Mouse (Mus musculus): ENCODE data around the gene Zfp280c. TPM values are rescaled to one million over a fixed set of nuclear protein-coding genes. Genes with fewer than 3 reads are reported as not detected.

The Zfp280c gene
- polyA plus RNA-seq, 1 experiment from 2014 or later: 21.2 TPM

DNA sequence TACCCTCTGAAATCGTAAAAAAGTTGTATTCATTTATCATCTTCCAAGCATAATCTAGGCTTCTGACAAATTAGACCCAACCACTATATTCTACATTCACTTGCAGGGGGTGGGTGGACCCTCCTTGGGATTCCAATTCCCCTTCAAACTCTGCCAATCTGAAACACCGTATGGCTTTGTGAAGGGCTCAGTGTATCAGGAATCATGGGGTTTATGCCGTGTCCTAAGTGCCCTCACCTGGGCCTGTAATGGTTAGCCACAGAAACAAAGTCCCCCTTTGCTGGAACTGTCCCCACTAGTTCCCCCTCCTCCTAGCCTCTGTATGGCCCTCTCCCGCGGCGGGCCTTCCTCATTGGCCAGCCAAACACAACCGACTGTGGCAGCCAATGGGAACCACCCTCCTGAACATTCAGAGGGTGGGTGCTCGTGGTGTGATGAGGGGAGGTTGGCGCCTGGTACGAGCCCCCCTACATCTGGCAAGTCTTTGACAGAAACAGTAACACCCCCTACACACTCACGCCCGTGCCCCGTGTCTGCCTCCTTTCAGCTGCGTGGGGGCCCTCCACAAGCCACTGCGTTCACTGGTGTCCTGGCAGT, 76.0 kb downstream of the Zfp280c start:
- H3K4me2 ChIP-seq: peak overlapping the region; percentile 49
- H3K9ac ChIP-seq (ENCODE audit: low read length): peak overlapping the region; percentile 63
- peak overlapping the region; percentile 41 for H3K4me3 ChIP-seq (ENCODE audit: low read depth, low read length)
- peak overlapping the region; percentile 49; the same call in 1 of the 2 replicates for H3K27ac ChIP-seq (ENCODE audit: low read depth, low read length)
- H3K9me3 ChIP-seq (ENCODE audit: control insufficient read depth, low read length): no peaks in the 10 kb centered on the region
- no peaks in the 10 kb centered on the region for H3K36me3 ChIP-seq (ENCODE audit: control insufficient read depth, insufficient read depth, low read length)
- no peaks in the 10 kb centered on the region for H3K27me3 ChIP-seq (ENCODE audit: control insufficient read depth, insufficient read depth, low read length)
- peak; percentile 90 for ATAC-seq (ENCODE audit: low FRiP score)
- DNase-seq (ENCODE audit: low spot score, missing footprints): peak; percentile 93
- 29% methylated on average over 15 of the region's 15 CpGs for WGBS
- no peaks in the 10 kb centered on the region for H3K4me1 ChIP-seq (ENCODE audit: control insufficient read depth, insufficient read depth, low read length)

DNA sequence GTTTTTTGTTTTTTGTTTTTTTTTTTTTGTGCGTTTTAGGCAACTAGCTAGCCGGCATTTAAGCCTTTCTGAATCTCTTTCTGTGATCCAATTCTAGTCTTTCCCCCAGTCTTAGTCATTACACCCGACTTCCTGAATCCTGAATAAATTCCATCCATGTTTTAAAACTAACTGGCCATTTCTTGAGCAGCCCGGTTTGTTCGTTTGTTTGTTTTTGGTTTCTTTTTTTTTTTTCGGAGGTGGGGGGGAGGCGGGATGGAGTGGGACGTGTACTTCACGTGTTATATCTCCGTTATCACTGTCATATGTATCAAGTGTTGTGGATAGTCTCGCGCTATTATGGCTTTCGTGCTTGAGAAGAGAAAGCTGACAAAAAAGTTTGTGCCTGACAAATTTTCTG, 80.5 kb downstream of the Zfp280c start:
- Histone ChIP-seq H3K9ac (ENCODE audit: low read length) (peak overlapping the region; percentile 54; the same call in 1 of the 2 replicates), H3K36me3 (ENCODE audit: control insufficient read depth, insufficient read depth, low read length) (no peaks in the 10 kb centered on the region), H3K27ac (ENCODE audit: low read depth, low read length) (no peak overlapping the region), H3K4me1 (ENCODE audit: control insufficient read depth, insufficient read depth, low read length) (no peaks in the 10 kb centered on the region; the same call in 1 of the 2 replicates), H3K4me3 (ENCODE audit: low read depth, low read length) (peak overlapping the region; percentile 42), H3K9me3 (ENCODE audit: control insufficient read depth, low read length) (no peaks in the 10 kb centered on the region), H3K4me2 (peak overlapping the region; percentile 37), H3K27me3 (ENCODE audit: control insufficient read depth, insufficient read depth, low read length) (no peaks in the 10 kb centered on the region)
- DNase-seq (ENCODE audit: low spot score, missing footprints) (peak; percentile 83), ATAC-seq (ENCODE audit: low FRiP score) (no peak)
- WGBS: 12% methylated on average over 13 of the region's 13 CpGs

DNA sequence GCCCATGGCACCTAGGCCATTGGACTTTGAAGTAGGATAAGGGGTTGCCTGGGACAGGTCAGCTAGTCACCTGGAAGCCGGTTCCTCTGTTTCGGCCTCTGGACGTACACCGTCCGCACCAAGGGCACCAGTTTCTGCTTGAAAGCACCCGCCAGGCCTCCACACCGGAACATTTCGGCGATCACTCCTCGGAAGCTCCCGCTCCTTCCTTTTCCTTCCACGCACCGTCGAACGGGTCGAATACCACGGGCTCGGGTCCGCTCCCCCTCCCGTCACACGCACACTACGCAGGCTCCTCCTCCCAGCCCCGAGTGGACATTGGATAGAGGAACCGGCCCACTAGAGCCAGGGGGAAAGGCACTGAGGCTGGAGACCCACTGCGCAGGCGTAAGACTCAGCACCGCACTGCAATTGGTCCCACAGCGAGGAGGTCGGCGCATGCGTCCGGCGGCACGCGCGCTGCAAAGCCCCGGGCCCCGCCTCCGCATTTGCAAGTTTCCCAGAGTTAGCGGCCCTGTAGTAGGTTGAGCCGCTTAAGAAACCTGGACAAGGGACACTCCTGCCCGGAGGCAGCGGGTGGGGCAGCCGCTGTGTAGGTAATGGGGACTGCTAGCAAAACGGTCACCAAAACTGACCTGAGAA, 81.0 kb downstream of the Zfp280c start, which contains the start of gene Aifm1:
Aifm1 (minus strand) TSS at position 398 of the 642 bp plus-strand sequence.
- ATAC-seq (ENCODE audit: low FRiP score) (peak; percentile 99), DNase-seq (ENCODE audit: low spot score, missing footprints) (peak; percentile 98)
- Histone ChIP-seq H3K9ac (ENCODE audit: low read length) (peak within 1 kb of the TSS; percentile 55), H3K36me3 (ENCODE audit: control insufficient read depth, insufficient read depth, low read length) (no peaks in the 10 kb centered on the region), H3K4me2 (peak within 1 kb of the TSS; percentile 43), H3K27ac (ENCODE audit: low read depth, low read length) (no peak within 1 kb of the TSS), H3K9me3 (ENCODE audit: control insufficient read depth, low read length) (no peaks in the 10 kb centered on the region), H3K4me3 (ENCODE audit: low read depth, low read length) (peak within 1 kb of the TSS; percentile 42), H3K27me3 (ENCODE audit: control insufficient read depth, insufficient read depth, low read length) (no peaks in the 10 kb centered on the region), H3K4me1 (ENCODE audit: control insufficient read depth, insufficient read depth, low read length) (no peaks in the 10 kb centered on the region; the same call in 1 of the 2 replicates)
- WGBS: 17% methylated on average over 41 of the region's 45 CpGs

DNA sequence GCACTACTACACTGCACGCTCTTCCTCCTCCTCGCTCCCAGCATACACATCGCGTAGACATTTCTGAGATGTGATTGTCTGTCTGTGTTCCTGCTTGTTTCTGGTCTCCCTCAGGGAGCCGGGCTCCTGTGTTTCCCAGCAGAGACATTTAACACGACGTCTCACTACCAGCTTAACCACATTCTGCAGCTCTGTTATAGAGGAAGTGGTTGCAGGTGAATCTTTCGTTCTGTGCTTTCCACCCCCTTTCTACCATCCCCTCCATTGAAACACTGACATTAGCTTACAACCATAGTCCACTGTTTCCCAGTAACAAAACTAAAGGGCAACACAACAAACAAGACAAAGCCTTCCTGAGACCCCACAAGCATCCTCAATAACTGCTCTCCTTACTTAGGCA, 100.5 kb downstream of the Zfp280c start:
- Histone ChIP-seq H3K36me3 (ENCODE audit: control insufficient read depth, insufficient read depth, low read length) (no peaks in the 10 kb centered on the region; the same call in 1 of the 2 replicates), H3K27ac (ENCODE audit: low read depth, low read length) (no peak overlapping the region), H3K9ac (ENCODE audit: low read length) (no peak overlapping the region), H3K4me3 (ENCODE audit: low read depth, low read length) (no peak overlapping the region), H3K4me2 (no peak overlapping the region), H3K9me3 (ENCODE audit: control insufficient read depth, low read length) (no peaks in the 10 kb centered on the region), H3K4me1 (ENCODE audit: control insufficient read depth, insufficient read depth, low read length) (no peaks in the 10 kb centered on the region), H3K27me3 (ENCODE audit: control insufficient read depth, insufficient read depth, low read length) (no peaks in the 10 kb centered on the region)
- no peak for DNase-seq (ENCODE audit: low spot score, missing footprints)
- no peak for ATAC-seq (ENCODE audit: low FRiP score)
- 89% methylated on average over 8 of the region's 8 CpGs for WGBS

Small RNA genes within 50 kb of the gene (microRNA-seq; reads per million reads assigned to microRNA genes)
- not detected for gene Gm27828

Other genes with a start within 250 kb of the Zfp280c start
- 2.0 and 2.2 TPM in 2 replicates for gene Elf4, start 131.4 kb downstream of the Zfp280c start, polyA plus RNA-seq (2014; fragmentation: Nextera tagmentation; extraction: Ambion mirVana)
- 75.5 and 79.9 TPM in 2 replicates for gene Aifm1, start 80.9 kb downstream of the Zfp280c start, polyA plus RNA-seq (2014; fragmentation: Nextera tagmentation; extraction: Ambion mirVana)
- 25.2 and 27.3 TPM in 2 replicates for gene Rab33a, start 75.2 kb downstream of the Zfp280c start, polyA plus RNA-seq (2014; fragmentation: Nextera tagmentation; extraction: Ambion mirVana)
- 26.8 and 30.3 TPM in 2 replicates for gene Slc25a14, start 28.9 kb upstream of the Zfp280c start, polyA plus RNA-seq (2014; fragmentation: Nextera tagmentation; extraction: Ambion mirVana)
- gene Gpr119, start 80.0 kb upstream of the Zfp280c start, polyA plus RNA-seq (2014; fragmentation: Nextera tagmentation; extraction: Ambion mirVana): not detected in 2 replicates
- gene Rbmx2, start 100.5 kb upstream of the Zfp280c start, polyA plus RNA-seq (2014; fragmentation: Nextera tagmentation; extraction: Ambion mirVana): 25.2 and 25.3 TPM in 2 replicates

Data from midbrain, embryonic 11.5 days (tissue).